Mouse (Mus musculus) heart, adult 2 months (tissue): ENCODE measurements around the gene Map7d2.

Experiments used
- EP300 ChIP-seq: fragments of 200-500 bp; IDR thresholded peaks from 2 replicates; pipeline ENCODE4 v1.6.1; 2011; ENCODE audit warnings: low read depth, low read length, control low read depth; ENCODE audit not compliant: insufficient read depth
- POLR2A ChIP-seq: fragments of 200-500 bp; IDR thresholded peaks from 2 replicates; pipeline ENCODE4 v1.6.1; 2011; ENCODE audit warnings: mild to moderate bottlenecking, low read depth, low read length, control low read depth; ENCODE audit not compliant: insufficient read depth

GRCm38 (mm10) chrX:159521780-159522179 is 107.4 kb downstream of the Map7d2 start:
- TF ChIP-seq POLR2A: no peak
- no peak for TF ChIP-seq EP300
